In the genomic region with DNA sequence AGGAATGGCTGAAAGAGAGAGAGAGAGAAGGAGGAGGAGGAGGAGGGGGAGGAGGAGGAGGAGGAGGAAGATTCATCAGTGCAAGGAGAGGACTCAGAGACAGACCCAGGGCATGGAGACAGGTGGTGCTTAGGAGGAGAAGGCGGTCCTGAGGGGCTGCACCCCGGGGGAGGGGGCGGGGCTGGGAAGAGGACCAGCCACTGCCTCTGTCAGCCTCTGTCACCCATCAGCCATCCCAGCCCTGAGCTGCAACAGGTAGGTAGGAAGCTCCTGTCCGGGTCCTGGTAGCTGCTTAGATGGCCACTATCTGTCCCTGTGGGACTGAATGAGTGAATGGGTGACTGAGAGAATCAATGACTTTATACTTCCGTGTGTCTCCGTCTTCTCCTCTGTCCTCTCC, we compare ENCODE assay signal across 12 mouse cellular contexts. TPM values are rescaled to one million over a fixed set of nuclear protein-coding genes. Genes with fewer than 3 reads are reported as not detected.
DNase-seq lines count a peak whose midpoint lies in the region; ATAC-seq and TF ChIP-seq lines count a peak whose summit lies in the region.
"Had no signal": no experiment of that assay in that cellular context is flagged by ENCODE, and none has a peak within 500 bp of the region (broad histone marks: within the 10 kb centered on the region; RNA-seq: fewer than 3 reads in every experiment).

No protein-coding gene starts in this region.

- peaks cover 8% of the 10 kb centered on the region; the same call in 1 of the 2 replicates for H3K4me1 ChIP-seq in lung, embryonic 14.5 days (ENCODE audit: insufficient read depth)
- H3K4me1 ChIP-seq in embryonic facial prominence, embryonic 11.5 days (ENCODE audit: control insufficient read depth, insufficient read depth, low read length) = peaks cover 9% of the 10 kb centered on the region
- peaks cover 33% of the 10 kb centered on the region for H3K4me1 ChIP-seq in intestine, embryonic 16.5 days (ENCODE audit: control insufficient read depth, insufficient read depth, low read length)

- no peak overlapping the region for H3K9ac ChIP-seq in lung, embryonic 14.5 days
- H3K9ac ChIP-seq in embryonic facial prominence, embryonic 11.5 days (replicated peaks; ENCODE audit: low read length) = no peak overlapping the region
- H3K9ac ChIP-seq in intestine, embryonic 16.5 days (ENCODE audit: low read depth, low read length) = no peak overlapping the region
- H3K9ac ChIP-seq: liver, embryonic 14.5 days had no signal

- TF ChIP-seq CTCF in lung, embryonic 14.5 days (IDR thresholded peaks at IDR 0.05; ENCODE audit: low read depth) = no peak

- H3K4me2 ChIP-seq in lung, embryonic 14.5 days = peak overlapping the region; percentile 74
- H3K4me2 ChIP-seq in embryonic facial prominence, embryonic 11.5 days (ENCODE audit: low read depth, low read length) = peak overlapping the region; percentile 43
- 0 out of 2 replicates have a peak overlapping the region, but pooled peaks have one; percentile 22 for H3K4me2 ChIP-seq in intestine, embryonic 16.5 days (ENCODE audit: low read depth, low read length)

- intact Hi-C loops in heart, postnatal 14 days (cut with DNase I) = loop anchor here (2.0 kb wide), 1 partner anchor 81 kb away; no protein-coding TSS in a partner anchor

- ATAC-seq in lung, embryonic 14.5 days (ENCODE audit: insufficient read depth) = no peak
- no peak for ATAC-seq in embryonic facial prominence, embryonic 11.5 days (replicated peaks; ENCODE audit: insufficient number of reproducible peaks, low FRiP score, low TSS enrichment, low read depth)
- ATAC-seq in intestine, embryonic 16.5 days = no peak

- no peaks in the 10 kb centered on the region for H3K36me3 ChIP-seq in lung, embryonic 14.5 days (ENCODE audit: insufficient read depth)
- no peaks in the 10 kb centered on the region; the same call in 1 of the 2 replicates for H3K36me3 ChIP-seq in embryonic facial prominence, embryonic 11.5 days (replicated peaks; ENCODE audit: control insufficient read depth, insufficient read depth, low read depth, low read length)
- no peaks in the 10 kb centered on the region for H3K36me3 ChIP-seq in intestine, embryonic 16.5 days (ENCODE audit: control insufficient read depth, insufficient read depth, low read length)

- peak; percentile 90 for DNase-seq in heart, adult 11 months
- DNase-seq in heart, postnatal 14 days = no peak
- no peak for DNase-seq in lung, embryonic 14.5 days
- DNase-seq in lung, postnatal 4 days = no peak
- no peak for DNase-seq in embryonic facial prominence, embryonic 11.5 days (ENCODE audit: low spot score)
- DNase-seq in right cerebral cortex, postnatal 10 days (ENCODE audit: low spot score in 2 of 2) = no peak
- no peak for DNase-seq in lung, postnatal 14 days
- DNase-seq: adrenal gland, adult 8-10 months; kidney, adult 9 months; layer of hippocampus, postnatal 36 days had no signal

- H3K4me3 ChIP-seq in lung, embryonic 14.5 days (ENCODE audit: low read depth, low read length) = no peak overlapping the region
- peak overlapping the region; percentile 33 for H3K4me3 ChIP-seq in embryonic facial prominence, embryonic 11.5 days (ENCODE audit: low read depth, low read length)
- no peak overlapping the region for H3K4me3 ChIP-seq in intestine, embryonic 16.5 days (ENCODE audit: low read length)

- no peaks in the 10 kb centered on the region for H3K9me3 ChIP-seq in lung, embryonic 14.5 days (ENCODE audit: low read depth, low read length)
- no peaks in the 10 kb centered on the region for H3K9me3 ChIP-seq in embryonic facial prominence, embryonic 11.5 days (replicated peaks; ENCODE audit: control insufficient read depth, low read length)
- H3K9me3 ChIP-seq in intestine, embryonic 16.5 days (ENCODE audit: control insufficient read depth, low read length) = no peaks in the 10 kb centered on the region

- H3K27ac ChIP-seq in lung, embryonic 14.5 days (ENCODE audit: low read depth) = no peak overlapping the region
- no peak overlapping the region for H3K27ac ChIP-seq in embryonic facial prominence, embryonic 11.5 days (replicated peaks; ENCODE audit: low read depth, low read length)
- H3K27ac ChIP-seq in intestine, embryonic 16.5 days (ENCODE audit: low read length) = no peak overlapping the region
- H3K27ac ChIP-seq: liver, embryonic 14.5 days had no signal

- WGBS in lung, embryonic 14.5 days = 5% methylated on average over 6 of the region's 6 CpGs
- WGBS in embryonic facial prominence, embryonic 11.5 days = 10% methylated on average over 6 of the region's 6 CpGs
- WGBS in intestine, embryonic 16.5 days = 11% methylated on average over 6 of the region's 6 CpGs

- peaks cover 18% of the 10 kb centered on the region; the same call in 1 of the 2 replicates for H3K27me3 ChIP-seq in lung, embryonic 14.5 days (ENCODE audit: insufficient read depth, low read length)
- H3K27me3 ChIP-seq in embryonic facial prominence, embryonic 11.5 days (ENCODE audit: control insufficient read depth, insufficient read depth, low read length) = no peaks in the 10 kb centered on the region; the same call in 1 of the 2 replicates
- peaks cover 23% of the 10 kb centered on the region for H3K27me3 ChIP-seq in intestine, embryonic 16.5 days (replicated peaks; ENCODE audit: control insufficient read depth, insufficient read depth, low read length)

RNA-seq across cellular contexts. Expression of a gene that starts 2.0 kb away (rescaled TPM):
- total RNA-seq in heart, postnatal 14 days (2021) = under 1 TPM; 0.81 to 0.98 TPM
- polyA plus RNA-seq in lung, embryonic 14.5 days (2014; fragmentation: Nextera tagmentation; extraction: Ambion mirVana) = 10.8 and 11.1 TPM in 2 replicates
- 16.0 and 19.8 TPM in 2 replicates for polyA plus RNA-seq in embryonic facial prominence, embryonic 11.5 days (2014; fragmentation: Nextera tagmentation; extraction: Ambion mirVana)
- polyA plus RNA-seq in intestine, embryonic 16.5 days (2015; fragmentation: Nextera tagmentation; extraction: Ambion mirVana) = 7.8 and 9.2 TPM in 2 replicates

RNA-seq across cellular contexts. Expression of a gene that starts 12.7 kb away (rescaled TPM):
- total RNA-seq in heart, postnatal 14 days (2021) = 1 to 10 TPM; 1.4 to 1.6 TPM
- polyA plus RNA-seq in lung, embryonic 14.5 days (2014; fragmentation: Nextera tagmentation; extraction: Ambion mirVana) = 1.3 and 1.6 TPM in 2 replicates
- polyA plus RNA-seq in embryonic facial prominence, embryonic 11.5 days (2014; fragmentation: Nextera tagmentation; extraction: Ambion mirVana) = 0.87 and 1.1 TPM in 2 replicates
- polyA plus RNA-seq in intestine, embryonic 16.5 days (2015; fragmentation: Nextera tagmentation; extraction: Ambion mirVana) = 2.5 and 3.2 TPM in 2 replicates
- total RNA-seq: layer of hippocampus, postnatal 36 days had no signal

RNA-seq across cellular contexts. Expression of a gene that starts 18.5 kb away (rescaled TPM):
- 10 to 100 TPM; 18.6 to 19.0 TPM for total RNA-seq in heart, postnatal 14 days (2021)
- polyA plus RNA-seq in lung, embryonic 14.5 days (2014; fragmentation: Nextera tagmentation; extraction: Ambion mirVana) = 6.6 and 7.8 TPM in 2 replicates
- 11.5 and 12.2 TPM in 2 replicates for polyA plus RNA-seq in embryonic facial prominence, embryonic 11.5 days (2014; fragmentation: Nextera tagmentation; extraction: Ambion mirVana)
- 1.6 and 1.7 TPM in 2 replicates for polyA plus RNA-seq in intestine, embryonic 16.5 days (2015; fragmentation: Nextera tagmentation; extraction: Ambion mirVana)

RNA-seq across cellular contexts. Expression of a gene that starts 30.3 kb away (rescaled TPM):
- 100 to 1,000 TPM; 228 to 250 TPM for total RNA-seq in heart, postnatal 14 days (2021)
- polyA plus RNA-seq in lung, embryonic 14.5 days (2014; fragmentation: Nextera tagmentation; extraction: Ambion mirVana) = 139 and 155 TPM in 2 replicates
- polyA plus RNA-seq in embryonic facial prominence, embryonic 11.5 days (2014; fragmentation: Nextera tagmentation; extraction: Ambion mirVana) = 227 and 237 TPM in 2 replicates
- 163 and 171 TPM in 2 replicates for polyA plus RNA-seq in intestine, embryonic 16.5 days (2015; fragmentation: Nextera tagmentation; extraction: Ambion mirVana)

RNA-seq across cellular contexts. Expression of a gene that starts 50.9 kb away (rescaled TPM):
- total RNA-seq in heart, postnatal 14 days (2021) = 1 to 10 TPM; 3.6 to 4.0 TPM
- 3.1 and 3.3 TPM in 2 replicates for polyA plus RNA-seq in lung, embryonic 14.5 days (2014; fragmentation: Nextera tagmentation; extraction: Ambion mirVana)
- 3.7 and 4.2 TPM in 2 replicates for polyA plus RNA-seq in embryonic facial prominence, embryonic 11.5 days (2014; fragmentation: Nextera tagmentation; extraction: Ambion mirVana)
- 4.9 and 5.4 TPM in 2 replicates for polyA plus RNA-seq in intestine, embryonic 16.5 days (2015; fragmentation: Nextera tagmentation; extraction: Ambion mirVana)

Comparison
In these comparisons a context has a peak if more than half of its experiments do, and no peak if none do; other contexts are left out.
1. H3K4me2 ChIP-seq: peak in every context shown above with its lines; median percentile 74 in lung, embryonic 14.5 days; 43 in embryonic facial prominence, embryonic 11.5 days; 22 in intestine, embryonic 16.5 days.